Mouse (Mus musculus): ENCODE results near the gene Slc1a7. TPM values are rescaled to one million over a fixed set of nuclear protein-coding genes. Genes with fewer than 3 reads are reported as not detected.

Slc1a7 gene
- polyA plus RNA-seq, 1 experiment, result 0.22 TPM

- Histone ChIP-seq H3K79me2 (ENCODE audit: control insufficient read depth, insufficient read depth) (no peaks in the 10 kb centered on the region), H3ac (ENCODE audit: control insufficient read depth, insufficient read length) (peak within 1 kb of the TSS; percentile 83), H3K27me3 (ENCODE audit: control insufficient read depth, insufficient read depth, insufficient read length) (no peaks in the 10 kb centered on the region), H3K36me3 (ENCODE audit: control insufficient read depth, insufficient read depth) (no peaks in the 10 kb centered on the region), H3K4me2 (ENCODE audit: low read depth) (peak within 1 kb of the TSS; percentile 72), H3K4me3 (peak within 1 kb of the TSS; percentile 59)
- TF ChIP-seq SRF (IDR thresholded peaks at IDR 0.05; ENCODE audit: control insufficient read depth, insufficient read length, low read depth) (peak; percentile 62), POLR2A (IDR thresholded peaks at IDR 0.05; ENCODE audit: insufficient read length, low read depth) (peak; percentile 99), TCF12 (IDR thresholded peaks at IDR 0.05; ENCODE audit: insufficient read depth, poor library complexity, severe bottlenecking) (no peak), MYOD1 (IDR thresholded peaks at IDR 0.05; ENCODE audit: control insufficient read depth in 1 of 3, insufficient read length in 2 of 3, low read depth in 2 of 3) (peak in 1 of 3 experiments; percentile 26), CEBPB (IDR thresholded peaks at IDR 0.05; ENCODE audit: insufficient read depth, poor library complexity, severe bottlenecking) (no peak), MAX (IDR thresholded peaks at IDR 0.05; ENCODE audit: low read depth) (no peak), USF1 (IDR thresholded peaks at IDR 0.05; ENCODE audit: low read depth) (no peak), REST (IDR thresholded peaks at IDR 0.05; ENCODE audit: insufficient read depth, insufficient read length) (peak; percentile 20), TCF3 (IDR thresholded peaks at IDR 0.05; ENCODE audit: insufficient read length, low read depth) (no peak), POLR2AphosphoS2 (IDR thresholded peaks at IDR 0.05; ENCODE audit: insufficient read length, low read depth) (peak; percentile 99)
These were observed 44.9 kb upstream of the Slc1a7 start, which contains the start of gene Cpt2 for GRCm38 (mm10) chr4:107923145-107923802. TSS of gene Cpt2 (minus strand) at chr4:107923610.

GRCm38 (mm10) chr4:107923803-107924194, 44.3 kb upstream of the Slc1a7 start:
- peak overlapping the region; percentile 83 for H3ac ChIP-seq (ENCODE audit: control insufficient read depth, insufficient read length)
- no peaks in the 10 kb centered on the region for H3K79me2 ChIP-seq (ENCODE audit: control insufficient read depth, insufficient read depth)
- H3K4me2 ChIP-seq (ENCODE audit: low read depth), result peak overlapping the region; percentile 72
- H3K4me3 ChIP-seq, result peak overlapping the region; percentile 59
- H3K36me3 ChIP-seq (ENCODE audit: control insufficient read depth, insufficient read depth), result no peaks in the 10 kb centered on the region
- no peak for TF ChIP-seq CEBPB (IDR thresholded peaks at IDR 0.05; ENCODE audit: insufficient read depth, poor library complexity, severe bottlenecking)
- no peak for TF ChIP-seq POLR2AphosphoS2 (IDR thresholded peaks at IDR 0.05; ENCODE audit: insufficient read length, low read depth)
- no peak for TF ChIP-seq TCF3 (IDR thresholded peaks at IDR 0.05; ENCODE audit: insufficient read length, low read depth)
- TF ChIP-seq MYOG (IDR thresholded peaks at IDR 0.05; ENCODE audit: control insufficient read depth in 1 of 3, insufficient read depth in 1 of 3, insufficient read length in 2 of 3, low read depth in 2 of 3), result no peak
- TF ChIP-seq POLR2A (IDR thresholded peaks at IDR 0.05; ENCODE audit: insufficient read length, low read depth), result no peak
- no peak for TF ChIP-seq MYOD1 (IDR thresholded peaks at IDR 0.05; ENCODE audit: control insufficient read depth in 1 of 3, insufficient read length in 2 of 3, low read depth in 2 of 3)
- TF ChIP-seq E2F4 (IDR thresholded peaks at IDR 0.05; ENCODE audit: insufficient read depth), result no peak
- no peak for TF ChIP-seq USF1 (IDR thresholded peaks at IDR 0.05; ENCODE audit: low read depth)
- no peak for TF ChIP-seq SRF (IDR thresholded peaks at IDR 0.05; ENCODE audit: control insufficient read depth, insufficient read length, low read depth)
- no peak for TF ChIP-seq REST (IDR thresholded peaks at IDR 0.05; ENCODE audit: insufficient read depth, insufficient read length)
- H3K27me3 ChIP-seq (ENCODE audit: control insufficient read depth, insufficient read depth, insufficient read length), result peaks cover 5% of the 10 kb centered on the region

GRCm38 (mm10) chr4:107928269-107928668, 39.9 kb upstream of the Slc1a7 start:
- no peaks in the 10 kb centered on the region for H3K79me2 ChIP-seq (ENCODE audit: control insufficient read depth, insufficient read depth)
- TF ChIP-seq E2F4 (IDR thresholded peaks at IDR 0.05; ENCODE audit: insufficient read depth), result no peak
- TF ChIP-seq TCF12 (IDR thresholded peaks at IDR 0.05; ENCODE audit: insufficient read depth, poor library complexity, severe bottlenecking), result no peak
- no peak for TF ChIP-seq REST (IDR thresholded peaks at IDR 0.05; ENCODE audit: insufficient read depth, insufficient read length)
- no peak for TF ChIP-seq MYOG (IDR thresholded peaks at IDR 0.05; ENCODE audit: control insufficient read depth in 1 of 3, insufficient read depth in 1 of 3, insufficient read length in 2 of 3, low read depth in 2 of 3)
- TF ChIP-seq USF1 (IDR thresholded peaks at IDR 0.05; ENCODE audit: low read depth), result no peak
- TF ChIP-seq SRF (IDR thresholded peaks at IDR 0.05; ENCODE audit: control insufficient read depth, insufficient read length, low read depth), result no peak
- no peak for TF ChIP-seq POLR2A (IDR thresholded peaks at IDR 0.05; ENCODE audit: insufficient read length, low read depth)
- TF ChIP-seq MYOD1 (IDR thresholded peaks at IDR 0.05; ENCODE audit: control insufficient read depth in 1 of 3, insufficient read length in 2 of 3, low read depth in 2 of 3), result no peak
- TF ChIP-seq POLR2AphosphoS2 (IDR thresholded peaks at IDR 0.05; ENCODE audit: insufficient read length, low read depth), result no peak
- no peak for TF ChIP-seq MAX (IDR thresholded peaks at IDR 0.05; ENCODE audit: low read depth)
- TF ChIP-seq CEBPB (IDR thresholded peaks at IDR 0.05; ENCODE audit: insufficient read depth, poor library complexity, severe bottlenecking), result no peak
- no peak for TF ChIP-seq TCF3 (IDR thresholded peaks at IDR 0.05; ENCODE audit: insufficient read length, low read depth)
- no peak overlapping the region for H3K4me3 ChIP-seq
- H3ac ChIP-seq (ENCODE audit: control insufficient read depth, insufficient read length), result no peak overlapping the region
- peaks cover 14% of the 10 kb centered on the region for H3K27me3 ChIP-seq (ENCODE audit: control insufficient read depth, insufficient read depth, insufficient read length)
- no peaks in the 10 kb centered on the region for H3K36me3 ChIP-seq (ENCODE audit: control insufficient read depth, insufficient read depth)
- no peak overlapping the region for H3K4me2 ChIP-seq (ENCODE audit: low read depth)

GRCm38 (mm10) chr4:107928726-107929125, 39.4 kb upstream of the Slc1a7 start:
- Histone ChIP-seq H3K4me2 (ENCODE audit: low read depth) (no peak overlapping the region), H3K27me3 (ENCODE audit: control insufficient read depth, insufficient read depth, insufficient read length) (peaks cover 14% of the 10 kb centered on the region), H3K4me3 (no peak overlapping the region), H3K79me2 (ENCODE audit: control insufficient read depth, insufficient read depth) (no peaks in the 10 kb centered on the region), H3ac (ENCODE audit: control insufficient read depth, insufficient read length) (no peak overlapping the region), H3K36me3 (ENCODE audit: control insufficient read depth, insufficient read depth) (no peaks in the 10 kb centered on the region)
- TF ChIP-seq USF1 (IDR thresholded peaks at IDR 0.05; ENCODE audit: low read depth) (no peak), SRF (IDR thresholded peaks at IDR 0.05; ENCODE audit: control insufficient read depth, insufficient read length, low read depth) (no peak), POLR2AphosphoS2 (IDR thresholded peaks at IDR 0.05; ENCODE audit: insufficient read length, low read depth) (no peak), REST (IDR thresholded peaks at IDR 0.05; ENCODE audit: insufficient read depth, insufficient read length) (no peak), TCF3 (IDR thresholded peaks at IDR 0.05; ENCODE audit: insufficient read length, low read depth) (no peak)

All from myocyte (in vitro differentiated cells).